Mouse (Mus musculus) G1E (cell line): ENCODE results near the gene Pdia5. TPM values are rescaled to one million over a fixed set of nuclear protein-coding genes. Genes with fewer than 3 reads are reported as not detected.
A peak's percentile ranks its signal among the peaks of the same experiment; 100 is the strongest.

Experiments
- ATAC-seq: 2 replicates; pipeline ENCODE4 v1.8.0; 2016; ENCODE audit warnings: mild to moderate bottlenecking; ENCODE audit not compliant: insufficient number of reproducible peaks, poor library complexity, low FRiP score, severe bottlenecking; ENCODE audit errors: extremely low read depth
- DNase-seq: peaks from one replicate; pipeline ENCODE4 v3.0.0; 2012; ENCODE audit warnings: low spot score
- H3K27me3 ChIP-seq: 2 replicates; pipeline ENCODE4 v1.6.1; 2012; ENCODE audit warnings: mild to moderate bottlenecking, low read length, inconsistent platforms; ENCODE audit not compliant: insufficient read depth
- H3K36me3 ChIP-seq: replicated peaks from 2 replicates; pipeline ENCODE3; 2012; ENCODE audit warnings: mild to moderate bottlenecking, inconsistent platforms
- H3K4me1 ChIP-seq: 2 replicates; pipeline ENCODE4 v1.6.1; 2012; ENCODE audit warnings: low read depth, low read length, inconsistent platforms, mixed read lengths; ENCODE audit not compliant: insufficient read depth
- H3K4me3 ChIP-seq: 2 replicates; pipeline ENCODE4 v1.5.1; 2012; ENCODE audit warnings: low read depth, mild to moderate bottlenecking, inconsistent platforms, low read length, moderate library complexity, mixed read lengths
- H3K9me3 ChIP-seq: replicated peaks from 2 replicates; pipeline ENCODE4 v1.6.1; 2012; ENCODE audit warnings: inconsistent platforms
- CTCF ChIP-seq: IDR thresholded peaks from 2 replicates; pipeline ENCODE4 v1.5.1; 2012; ENCODE audit warnings: low read depth, low read length, inconsistent platforms, mixed read lengths
- GATA1 ChIP-seq: IDR thresholded peaks from 2 replicates; pipeline ENCODE4 v1.6.1; 2012; ENCODE audit warnings: borderline replicate concordance, low read length, inconsistent platforms, mixed read lengths
- GATA2 ChIP-seq: IDR thresholded peaks from 2 replicates; pipeline ENCODE4 v1.6.1; 2012; ENCODE audit warnings: low read depth, low read length, inconsistent platforms, borderline replicate concordance
- POLR2AphosphoS5 ChIP-seq: IDR thresholded peaks from 2 replicates; pipeline ENCODE4 v1.6.1; 2012; ENCODE audit warnings: low read depth, low read length, inconsistent platforms; ENCODE audit not compliant: insufficient replicate concordance
- TAL1 ChIP-seq: conservative IDR thresholded peaks from 2 replicates; pipeline ENCODE4 v1.6.1; 2012; ENCODE audit warnings: low read depth, low read length, inconsistent platforms, mixed read lengths
- polyA plus RNA-seq: library from polyadenylated mRNA; stranded (reverse); fragments of >175 nt; gene quantifications from 2 replicates; pipeline ENCODE4 v1.2.3, GENCODE M21; 2012
- total RNA-seq, 2 experiments: library from RNA; stranded (forward) in 1 of 2; stranded (reverse) in 1 of 2; fragments of 200-1000 nt in 1 of 2; fragments of >200 nt in 1 of 2; fragmentation: Nextera tagmentation in 1 of 2; gene quantifications; 2 replicates each; pipeline ENCODE4 v1.2.3; 2014 to 2017

Gene Pdia5
- total and polyA plus RNA-seq, 3 experiments, result not detected

DNA sequence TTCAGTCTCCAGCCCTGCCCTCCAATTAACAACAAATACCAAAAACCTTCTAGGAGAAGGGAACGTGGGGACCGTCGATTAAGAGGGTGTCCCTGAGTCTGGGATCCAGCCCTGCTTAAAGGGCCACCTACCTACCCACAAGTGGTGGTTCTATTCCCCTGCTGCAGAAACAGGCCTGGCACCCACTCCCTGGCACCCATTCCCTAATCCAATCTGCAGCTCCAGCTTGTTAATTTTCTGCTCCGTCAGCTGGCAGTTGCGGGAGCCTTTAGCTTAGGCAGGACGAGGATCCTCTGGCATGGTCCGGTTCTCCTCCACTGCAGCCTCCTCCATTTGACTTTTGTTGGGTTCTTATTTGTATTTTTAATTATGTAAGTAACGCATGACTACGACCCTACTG is 87.3 kb downstream of the Pdia5 start:
- DNase-seq (no peak), ATAC-seq (no peak)
- Histone ChIP-seq H3K9me3 (no peaks in the 10 kb centered on the region), H3K36me3 (no peaks in the 10 kb centered on the region), H3K4me1 (no peaks in the 10 kb centered on the region), H3K27me3 (peaks cover 15% of the 10 kb centered on the region; the same call in 1 of the 2 replicates), H3K4me3 (no peak overlapping the region)
- TF ChIP-seq POLR2AphosphoS5 (no peak), GATA2 (no peak), GATA1 (no peak), TAL1 (no peak), CTCF (no peak)

DNA sequence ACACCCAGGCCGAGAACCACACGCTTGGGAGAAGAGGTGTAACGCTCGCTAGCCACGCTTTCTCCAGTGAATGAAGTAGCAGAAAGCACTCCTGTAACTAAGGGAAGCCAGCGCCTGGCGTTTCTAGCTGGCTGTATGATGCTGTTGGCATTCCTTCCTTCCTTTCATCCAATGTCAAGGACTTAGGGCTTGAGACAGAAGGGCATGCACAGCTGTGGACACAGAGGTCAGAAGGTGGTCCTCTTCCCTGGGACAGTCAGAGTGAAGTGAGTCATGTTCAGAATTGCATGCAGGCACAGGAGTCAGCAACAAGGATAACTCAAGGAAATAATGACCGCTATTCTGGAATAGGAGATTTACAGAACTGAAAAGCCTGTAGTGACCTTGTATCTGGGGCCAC is 97.9 kb downstream of the Pdia5 start:
- Histone ChIP-seq H3K4me1 (no peaks in the 10 kb centered on the region), H3K4me3 (no peak overlapping the region), H3K27me3 (peaks cover 10% of the 10 kb centered on the region), H3K36me3 (no peaks in the 10 kb centered on the region), H3K9me3 (no peaks in the 10 kb centered on the region)
- DNase-seq, result no peak
- TF ChIP-seq TAL1, result no peak
- no peak for TF ChIP-seq CTCF
- TF ChIP-seq GATA1, result no peak
- TF ChIP-seq POLR2AphosphoS5, result no peak
- no peak for TF ChIP-seq GATA2
- ATAC-seq, result no peak

DNA sequence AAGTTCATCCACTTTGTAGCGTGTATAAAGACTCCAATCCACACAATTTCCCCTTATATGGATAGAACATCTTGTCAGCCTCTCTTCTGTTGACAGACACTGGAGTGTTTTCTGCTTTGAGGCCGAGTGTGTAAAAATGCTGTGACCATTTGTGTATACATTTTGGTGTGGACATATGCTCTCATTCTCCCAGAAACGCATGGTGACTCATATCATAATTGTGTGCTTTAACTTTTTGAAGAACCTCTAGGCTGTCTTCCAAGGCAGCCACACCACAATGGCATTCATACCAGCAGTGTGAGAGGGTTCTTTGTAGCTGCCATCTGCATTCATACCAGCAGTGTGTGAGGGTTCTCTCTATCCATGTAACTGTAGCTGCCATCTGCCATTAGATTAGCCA is 105.0 kb downstream of the Pdia5 start:
- H3K27me3 ChIP-seq, result no peaks in the 10 kb centered on the region; the same call in 1 of the 2 replicates
- H3K9me3 ChIP-seq, result no peaks in the 10 kb centered on the region
- no peaks in the 10 kb centered on the region for H3K36me3 ChIP-seq
- no peak for ATAC-seq
- no peak for TF ChIP-seq TAL1
- no peak for DNase-seq
- no peaks in the 10 kb centered on the region for H3K4me1 ChIP-seq
- H3K4me3 ChIP-seq, result no peak overlapping the region

DNA sequence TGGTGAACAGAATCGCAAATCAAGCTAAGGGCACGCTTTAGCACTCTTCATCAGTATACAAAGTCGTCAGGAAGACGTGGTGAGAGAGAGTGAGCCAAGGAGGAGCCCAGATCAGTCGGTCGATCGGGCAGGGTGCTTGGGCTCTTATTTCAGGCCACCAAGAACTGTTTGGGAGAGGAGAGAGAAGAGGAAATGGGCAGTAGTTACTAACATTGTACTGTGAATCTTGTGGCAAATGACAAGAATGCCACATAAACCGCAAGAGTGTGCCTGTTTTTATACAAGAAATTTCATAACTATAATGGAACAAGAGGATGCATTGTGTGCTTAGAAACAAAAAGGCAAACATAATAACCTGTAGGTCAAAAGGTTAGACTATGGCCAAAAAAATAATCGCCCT is 110.6 kb downstream of the Pdia5 start:
- no peak for TF ChIP-seq TAL1
- no peak for TF ChIP-seq CTCF
- TF ChIP-seq GATA2, result no peak
- no peak for TF ChIP-seq GATA1
- no peak for TF ChIP-seq POLR2AphosphoS5
- DNase-seq, result no peak

DNA sequence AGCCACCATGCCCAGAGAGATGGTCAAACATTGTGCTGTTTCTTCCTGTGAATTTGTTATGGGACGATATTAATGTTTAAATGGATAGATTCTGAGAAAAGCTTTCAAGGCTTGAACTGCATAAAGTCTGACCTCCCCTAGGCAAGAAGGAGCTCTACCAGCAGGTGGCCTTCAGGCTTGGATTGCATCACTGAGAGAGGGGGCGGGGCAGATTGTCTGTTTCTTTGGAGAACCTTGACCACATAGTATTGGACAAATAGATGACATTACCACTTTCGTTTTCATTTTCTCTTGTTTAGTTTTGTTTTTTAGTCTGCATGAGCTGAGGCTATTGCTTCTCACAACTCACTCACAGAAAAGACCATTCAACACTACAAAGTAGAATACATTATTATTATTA is 111.3 kb downstream of the Pdia5 start:
- ATAC-seq, result no peak
- Histone ChIP-seq H3K27me3 (peaks cover under 1% of the 10 kb centered on the region; the same call in 1 of the 2 replicates), H3K36me3 (no peaks in the 10 kb centered on the region), H3K4me3 (no peak overlapping the region), H3K9me3 (no peaks in the 10 kb centered on the region), H3K4me1 (no peaks in the 10 kb centered on the region)
- no peak for DNase-seq
- TF ChIP-seq GATA1 (no peak), TAL1 (no peak), POLR2AphosphoS5 (no peak), CTCF (no peak), GATA2 (no peak)

More for the DNA sequence above, 110.6 kb downstream of the Pdia5 start:
- no peaks in the 10 kb centered on the region for H3K9me3 ChIP-seq
- ATAC-seq, result no peak
- no peak overlapping the region for H3K4me3 ChIP-seq
- H3K36me3 ChIP-seq, result no peaks in the 10 kb centered on the region
- H3K4me1 ChIP-seq, result no peaks in the 10 kb centered on the region
- no peaks in the 10 kb centered on the region for H3K27me3 ChIP-seq

DNA sequence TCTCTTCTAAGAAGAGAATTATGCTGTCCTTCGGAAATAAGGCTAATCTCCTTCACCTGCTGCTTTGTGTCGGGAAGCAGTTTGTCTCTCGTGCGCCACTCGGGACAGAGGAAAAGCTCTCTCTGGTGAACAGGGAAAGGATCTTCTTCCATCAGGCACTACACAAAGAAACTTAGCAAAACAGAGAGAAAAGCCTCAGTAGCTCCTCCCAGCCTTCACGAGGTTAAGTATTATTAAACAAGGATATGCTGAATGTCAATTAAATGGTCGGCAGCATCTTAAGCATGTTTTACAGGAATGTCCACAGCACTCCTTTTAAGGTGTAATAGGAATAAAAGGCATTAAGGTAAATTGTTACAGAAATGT is 126.6 kb downstream of the Pdia5 start:
- H3K9me3 ChIP-seq, result peaks cover 2% of the 10 kb centered on the region; the same call in 1 of the 2 replicates
- peaks cover 20% of the 10 kb centered on the region for H3K36me3 ChIP-seq
- peaks cover 5% of the 10 kb centered on the region; the same call in 1 of the 2 replicates for H3K27me3 ChIP-seq
- TF ChIP-seq GATA2 (no peak), TAL1 (no peak), GATA1 (no peak), CTCF (no peak), POLR2AphosphoS5 (no peak)
- peak overlapping the region; percentile 93 for H3K4me3 ChIP-seq
- H3K4me1 ChIP-seq, result peaks cover 21% of the 10 kb centered on the region
- no peak for DNase-seq
- ATAC-seq, result 0 out of 2 replicates have a peak, but pooled peaks have one; percentile 10
